ENCODE assay signal across 8 mouse cellular contexts in the genomic region with DNA sequence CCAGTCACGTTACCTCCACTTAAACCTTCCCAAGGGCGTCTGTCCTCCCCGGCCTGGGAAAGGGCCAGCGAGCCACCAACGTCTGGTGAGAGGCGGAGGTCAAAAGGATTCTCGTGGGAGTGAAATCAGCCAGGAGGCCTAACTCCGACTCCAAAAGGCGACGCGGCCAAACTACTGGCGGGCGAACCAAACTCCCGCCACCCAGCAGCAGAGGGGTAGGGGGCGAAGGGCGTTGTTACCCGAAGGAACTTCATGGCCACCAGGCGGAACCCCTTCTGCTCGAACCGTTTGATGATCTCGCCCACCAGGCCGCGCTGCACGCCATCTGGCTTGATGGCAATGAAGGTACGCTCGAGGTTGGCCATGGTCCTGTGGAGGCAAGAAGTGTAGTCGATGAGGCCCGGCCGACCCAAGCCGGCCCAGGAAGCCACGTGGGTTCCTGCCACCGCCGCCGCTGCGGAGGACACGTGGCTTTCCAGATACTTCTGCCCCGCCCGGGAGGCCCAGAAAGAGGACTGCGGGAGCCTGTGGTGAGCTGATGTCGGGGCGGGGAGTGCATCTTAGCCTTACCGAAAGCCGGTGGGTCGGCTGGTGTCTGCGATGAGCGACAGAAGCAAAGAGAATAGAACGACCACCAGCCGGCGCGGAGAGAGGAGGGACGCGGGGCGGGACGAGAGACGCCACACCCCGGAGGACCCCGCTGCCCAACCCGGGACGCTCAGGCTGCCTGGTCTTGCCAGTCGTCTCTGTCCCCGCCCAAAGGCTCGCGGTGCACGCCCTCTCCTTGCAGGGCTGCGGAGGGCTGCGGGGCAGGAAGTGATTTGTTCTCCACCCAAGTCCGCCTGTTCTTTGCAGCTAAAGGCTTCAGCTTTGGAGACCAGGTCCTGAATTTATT. TPM values are rescaled to one million over a fixed set of nuclear protein-coding genes. Genes with fewer than 3 reads are reported as not detected.
DNase-seq lines count a peak whose midpoint lies in the region; ATAC-seq and TF ChIP-seq lines count a peak whose summit lies in the region.

No protein-coding gene starts in this region.

- peak overlapping the region; percentile 87 for H3K27ac ChIP-seq in embryonic facial prominence, embryonic 11.5 days (replicated peaks; ENCODE audit: low read depth, low read length)
- peak overlapping the region; percentile 93 for H3K27ac ChIP-seq in limb, embryonic 10.5 days
- peak overlapping the region; percentile 88 for H3K27ac ChIP-seq in midbrain, embryonic 12.5 days (replicated peaks)
- H3K27ac ChIP-seq in small intestine, adult 2 months (ENCODE audit: insufficient read depth, low read depth, low read length), result peak overlapping the region; percentile 73

- H3K27me3 ChIP-seq in embryonic facial prominence, embryonic 11.5 days (ENCODE audit: control insufficient read depth, insufficient read depth, low read length), result no peaks in the 10 kb centered on the region
- no peaks in the 10 kb centered on the region for H3K27me3 ChIP-seq in limb, embryonic 10.5 days (ENCODE audit: low read depth, poor library complexity, severe bottlenecking)
- H3K27me3 ChIP-seq in midbrain, embryonic 12.5 days, result no peaks in the 10 kb centered on the region
- no peaks in the 10 kb centered on the region for H3K27me3 ChIP-seq in small intestine, adult 2 months (ENCODE audit: control insufficient read depth, insufficient read depth, low read length)

- no peak for TF ChIP-seq CTCF in small intestine, adult 2 months (IDR thresholded peaks at IDR 0.05; ENCODE audit: extremely low read depth, insufficient read length, insufficient replicate concordance, low read depth, low read length)

- H3K9me3 ChIP-seq in embryonic facial prominence, embryonic 11.5 days (replicated peaks; ENCODE audit: control insufficient read depth, low read length), result no peaks in the 10 kb centered on the region
- no peaks in the 10 kb centered on the region for H3K9me3 ChIP-seq in limb, embryonic 10.5 days (replicated peaks)
- no peaks in the 10 kb centered on the region for H3K9me3 ChIP-seq in midbrain, embryonic 12.5 days

- ATAC-seq in embryonic facial prominence, embryonic 11.5 days (replicated peaks; ENCODE audit: insufficient number of reproducible peaks, low FRiP score, low TSS enrichment, low read depth), result peak; percentile 96
- peak; percentile 99 for ATAC-seq in midbrain, embryonic 12.5 days (ENCODE audit: low FRiP score, low read depth)

- no peaks in the 10 kb centered on the region; the same call in 1 of the 2 replicates for H3K4me1 ChIP-seq in embryonic facial prominence, embryonic 11.5 days (ENCODE audit: control insufficient read depth, insufficient read depth, low read length)
- H3K4me1 ChIP-seq in limb, embryonic 10.5 days, result peaks cover 46% of the 10 kb centered on the region
- H3K4me1 ChIP-seq in midbrain, embryonic 12.5 days, result peaks cover 25% of the 10 kb centered on the region
- H3K4me1 ChIP-seq in small intestine, adult 2 months (ENCODE audit: control insufficient read depth, insufficient read depth, insufficient read length, low read length), result peaks cover 9% of the 10 kb centered on the region

- H3K4me2 ChIP-seq in embryonic facial prominence, embryonic 11.5 days (ENCODE audit: low read depth, low read length), result peak overlapping the region; percentile 53
- H3K4me2 ChIP-seq in midbrain, embryonic 12.5 days (replicated peaks), result peak overlapping the region; percentile 93

- WGBS in embryonic facial prominence, embryonic 11.5 days, result under 1% methylated on average over 63 of the region's 67 CpGs
- under 1% methylated on average over 67 of the region's 67 CpGs for WGBS in limb, embryonic 10.5 days
- WGBS in midbrain, embryonic 12.5 days, result under 1% methylated on average over 67 of the region's 67 CpGs
- WGBS in small intestine, adult 2 months, result under 1% methylated on average over 66 of the region's 67 CpGs

- peaks cover 7% of the 10 kb centered on the region for H3K36me3 ChIP-seq in embryonic facial prominence, embryonic 11.5 days (replicated peaks; ENCODE audit: control insufficient read depth, insufficient read depth, low read depth, low read length)
- H3K36me3 ChIP-seq in limb, embryonic 10.5 days, result peaks cover 74% of the 10 kb centered on the region
- peaks cover 59% of the 10 kb centered on the region for H3K36me3 ChIP-seq in midbrain, embryonic 12.5 days
- peaks cover 14% of the 10 kb centered on the region for H3K36me3 ChIP-seq in small intestine, adult 2 months (ENCODE audit: control insufficient read depth, insufficient read depth, low read length)

- peak overlapping the region; percentile 72 for H3K9ac ChIP-seq in embryonic facial prominence, embryonic 11.5 days (replicated peaks; ENCODE audit: low read length)
- H3K9ac ChIP-seq in midbrain, embryonic 12.5 days (replicated peaks), result peak overlapping the region; percentile 67

- DNase-seq in 3134 (ENCODE audit: extremely low read depth, insufficient read length, low spot score), result peak; percentile 97
- DNase-seq in adrenal gland, postnatal 25 days, result peak; percentile 95
- peak; percentile 95 for DNase-seq in embryonic facial prominence, embryonic 11.5 days (ENCODE audit: low spot score)
- peak; percentile 100 for DNase-seq in heart, adult 11 months
- peak; percentile 94 for DNase-seq in kidney, adult 18-20 months
- DNase-seq in limb, embryonic 10.5 days (ENCODE audit: low spot score), result peak; percentile 95

- peak overlapping the region; percentile 71 for H3K4me3 ChIP-seq in embryonic facial prominence, embryonic 11.5 days (ENCODE audit: low read depth, low read length)
- H3K4me3 ChIP-seq in limb, embryonic 10.5 days, result peak overlapping the region; percentile 85
- peak overlapping the region; percentile 69 for H3K4me3 ChIP-seq in midbrain, embryonic 12.5 days
- peak overlapping the region; percentile 80 for H3K4me3 ChIP-seq in small intestine, adult 2 months (ENCODE audit: low read depth, low read length)

- TF ChIP-seq POLR2A in small intestine, adult 2 months (IDR thresholded peaks at IDR 0.05; ENCODE audit: low read depth, low read length), result no peak

RNA-seq across cellular contexts. Expression of a gene that starts 0.6 kb away (rescaled TPM):
- total RNA-seq in adrenal gland, postnatal 25 days (2021), result 405 and 487 TPM in 2 replicates
- 230 and 250 TPM in 2 replicates for polyA plus RNA-seq in embryonic facial prominence, embryonic 11.5 days (2014; fragmentation: Nextera tagmentation; extraction: Ambion mirVana)
- 151 and 152 TPM in 2 replicates for polyA plus RNA-seq in limb, embryonic 10.5 days (2016; fragmentation: Nextera tagmentation; extraction: Ambion mirVana)
- 106 and 110 TPM in 2 replicates for polyA plus RNA-seq in midbrain, embryonic 12.5 days (2016; fragmentation: Nextera tagmentation; extraction: Ambion mirVana)
- polyA plus RNA-seq in small intestine, adult 2 months (2012; rRNA removed), result 104 and 114 TPM in 2 replicates

RNA-seq across cellular contexts. Expression of a gene that starts 12.6 kb away (rescaled TPM):
- 63.2 and 91.2 TPM in 2 replicates for total RNA-seq in adrenal gland, postnatal 25 days (2021)
- 425 and 429 TPM in 2 replicates for polyA plus RNA-seq in embryonic facial prominence, embryonic 11.5 days (2014; fragmentation: Nextera tagmentation; extraction: Ambion mirVana)
- 578 and 666 TPM in 2 replicates for polyA plus RNA-seq in limb, embryonic 10.5 days (2016; fragmentation: Nextera tagmentation; extraction: Ambion mirVana)
- polyA plus RNA-seq in midbrain, embryonic 12.5 days (2016; fragmentation: Nextera tagmentation; extraction: Ambion mirVana), result 340 and 352 TPM in 2 replicates
- 6.9 and 8.5 TPM in 2 replicates for polyA plus RNA-seq in small intestine, adult 2 months (2012; rRNA removed)

RNA-seq across cellular contexts. Expression of a gene that starts 12.8 kb away (rescaled TPM):
- 21.4 and 34.2 TPM in 2 replicates for total RNA-seq in adrenal gland, postnatal 25 days (2021)
- polyA plus RNA-seq in embryonic facial prominence, embryonic 11.5 days (2014; fragmentation: Nextera tagmentation; extraction: Ambion mirVana), result 188 and 218 TPM in 2 replicates
- 386 and 480 TPM in 2 replicates for polyA plus RNA-seq in limb, embryonic 10.5 days (2016; fragmentation: Nextera tagmentation; extraction: Ambion mirVana)
- 217 and 227 TPM in 2 replicates for polyA plus RNA-seq in midbrain, embryonic 12.5 days (2016; fragmentation: Nextera tagmentation; extraction: Ambion mirVana)
- polyA plus RNA-seq in small intestine, adult 2 months (2012; rRNA removed), result 43.7 and 50.1 TPM in 2 replicates

RNA-seq across cellular contexts. Expression of a gene that starts 40.4 kb away (rescaled TPM):
- 98.6 and 120 TPM in 2 replicates for total RNA-seq in adrenal gland, postnatal 25 days (2021)
- polyA plus RNA-seq in embryonic facial prominence, embryonic 11.5 days (2014; fragmentation: Nextera tagmentation; extraction: Ambion mirVana), result 42.4 and 42.9 TPM in 2 replicates
- polyA plus RNA-seq in limb, embryonic 10.5 days (2016; fragmentation: Nextera tagmentation; extraction: Ambion mirVana), result 28.0 and 30.4 TPM in 2 replicates
- 134 and 147 TPM in 2 replicates for polyA plus RNA-seq in midbrain, embryonic 12.5 days (2016; fragmentation: Nextera tagmentation; extraction: Ambion mirVana)
- polyA plus RNA-seq in small intestine, adult 2 months (2012; rRNA removed), result 20.5 and 32.4 TPM in 2 replicates

Comparison
In these comparisons a context has a peak if more than half of its experiments do, and no peak if none do; other contexts are left out.
1. Peak in every context shown above with its lines: DNase-seq, ATAC-seq, H3K4me3 ChIP-seq and H3K27ac ChIP-seq.
2. RNA of a gene that starts 12.6 kb away (polyA plus RNA-seq): 578 to 666 TPM in limb, embryonic 10.5 days, 425 to 429 TPM in embryonic facial prominence, embryonic 11.5 days and 340 to 352 TPM in midbrain, embryonic 12.5 days; 6.9 to 8.5 TPM in small intestine, adult 2 months; every median in the first group is over 10 times any median in the second.